Mouse (Mus musculus): ENCODE results near the gene Zc3h10. TPM values are rescaled to one million over a fixed set of nuclear protein-coding genes. Genes with fewer than 3 reads are reported as not detected.
"Not testable (repeated sequence)": the region's sequence is repeated elsewhere in the genome, so short reads cannot be mapped to it uniquely, and the experiment has no call there.

Gene Zc3h10
- polyA plus RNA-seq, 1 experiment from 2014 or later: 13.6 TPM

GRCm38 (mm10) chr10:128565206-128565787 is 17.7 kb upstream of the Zc3h10 start:
- Histone ChIP-seq H3K9ac (ENCODE audit: low read depth, low read length) (peak overlapping the region; percentile 98), H3K27ac (ENCODE audit: low read length) (peak overlapping the region; percentile 91), H3K36me3 (ENCODE audit: control insufficient read depth, insufficient read depth, low read length) (peaks cover 6% of the 10 kb centered on the region; the same call in 1 of the 2 replicates), H3K4me1 (ENCODE audit: control insufficient read depth, insufficient read depth, low read length) (peaks cover 3% of the 10 kb centered on the region; the same call in 1 of the 2 replicates), H3K27me3 (replicated peaks; ENCODE audit: control insufficient read depth, insufficient read depth, low read length) (no peaks in the 10 kb centered on the region), H3K9me3 (ENCODE audit: control insufficient read depth, low read length) (no peaks in the 10 kb centered on the region), H3K4me3 (ENCODE audit: low read length) (peak overlapping the region; percentile 96), H3K4me2 (ENCODE audit: low read depth, low read length) (peak overlapping the region; percentile 67)
- ATAC-seq: peak; percentile 36
- 0% methylated on average over 45 of the region's 46 CpGs for WGBS

GRCm38 (mm10) chr10:128563544-128563943 is 16.0 kb upstream of the Zc3h10 start:
- 83% methylated on average over 6 of the region's 6 CpGs for WGBS
- H3K36me3 ChIP-seq (ENCODE audit: control insufficient read depth, insufficient read depth, low read length): peaks cover 17% of the 10 kb centered on the region; the same call in 1 of the 2 replicates
- no peak overlapping the region for H3K4me3 ChIP-seq (ENCODE audit: low read length)
- H3K27ac ChIP-seq (ENCODE audit: low read length): no peak overlapping the region
- no peaks in the 10 kb centered on the region for H3K9me3 ChIP-seq (ENCODE audit: control insufficient read depth, low read length)
- no peak for ATAC-seq
- no peak overlapping the region; the same call in 1 of the 2 replicates for H3K9ac ChIP-seq (ENCODE audit: low read depth, low read length)
- no peaks in the 10 kb centered on the region for H3K27me3 ChIP-seq (replicated peaks; ENCODE audit: control insufficient read depth, insufficient read depth, low read length)
- H3K4me1 ChIP-seq (ENCODE audit: control insufficient read depth, insufficient read depth, low read length): peaks cover 3% of the 10 kb centered on the region; the same call in 1 of the 2 replicates
- H3K4me2 ChIP-seq (ENCODE audit: low read depth, low read length): no peak overlapping the region

GRCm38 (mm10) chr10:128556963-128557362 is 9.4 kb upstream of the Zc3h10 start:
- H3K36me3 ChIP-seq (ENCODE audit: control insufficient read depth, insufficient read depth, low read length): peaks cover 27% of the 10 kb centered on the region
- H3K27me3 ChIP-seq (replicated peaks; ENCODE audit: control insufficient read depth, insufficient read depth, low read length): no peaks in the 10 kb centered on the region
- H3K9ac ChIP-seq (ENCODE audit: low read depth, low read length): no peak overlapping the region
- H3K4me3 ChIP-seq (ENCODE audit: low read length): no peak overlapping the region
- H3K27ac ChIP-seq (ENCODE audit: low read length): no peak overlapping the region
- 88% methylated on average over 6 of the region's 6 CpGs for WGBS
- H3K4me2 ChIP-seq (ENCODE audit: low read depth, low read length): no peak overlapping the region
- H3K9me3 ChIP-seq (ENCODE audit: control insufficient read depth, low read length): no peaks in the 10 kb centered on the region
- H3K4me1 ChIP-seq (ENCODE audit: control insufficient read depth, insufficient read depth, low read length): no peaks in the 10 kb centered on the region
- no peak for ATAC-seq

GRCm38 (mm10) chr10:128556286-128556685 is 8.7 kb upstream of the Zc3h10 start:
- Histone ChIP-seq H3K9ac (ENCODE audit: low read depth, low read length) (no peak overlapping the region), H3K27me3 (replicated peaks; ENCODE audit: control insufficient read depth, insufficient read depth, low read length) (no peaks in the 10 kb centered on the region), H3K36me3 (ENCODE audit: control insufficient read depth, insufficient read depth, low read length) (peaks cover 23% of the 10 kb centered on the region), H3K27ac (ENCODE audit: low read length) (no peak overlapping the region), H3K4me1 (ENCODE audit: control insufficient read depth, insufficient read depth, low read length) (no peaks in the 10 kb centered on the region), H3K4me3 (ENCODE audit: low read length) (no peak overlapping the region), H3K9me3 (ENCODE audit: control insufficient read depth, low read length) (no peaks in the 10 kb centered on the region), H3K4me2 (ENCODE audit: low read depth, low read length) (no peak overlapping the region)
- no peak for ATAC-seq

GRCm38 (mm10) chr10:128555567-128555966 is 8.0 kb upstream of the Zc3h10 start:
- H3K4me1 ChIP-seq (ENCODE audit: control insufficient read depth, insufficient read depth, low read length); H3K9me3 ChIP-seq (ENCODE audit: control insufficient read depth, low read length); H3K4me3 ChIP-seq (ENCODE audit: low read length); H3K27me3 ChIP-seq (replicated peaks; ENCODE audit: control insufficient read depth, insufficient read depth, low read length); ATAC-seq; H3K9ac ChIP-seq (ENCODE audit: low read depth, low read length); H3K27ac ChIP-seq (ENCODE audit: low read length); H3K4me2 ChIP-seq (ENCODE audit: low read depth, low read length): not testable (repeated sequence)
- H3K36me3 ChIP-seq (ENCODE audit: control insufficient read depth, insufficient read depth, low read length): peaks cover 23% of the 10 kb centered on the region
- WGBS: 91% methylated on average over 1 of the region's 1 CpGs

GRCm38 (mm10) chr10:128550144-128550823 is 2.7 kb upstream of the Zc3h10 start:
- not testable (repeated sequence) for H3K4me1 ChIP-seq (ENCODE audit: control insufficient read depth, insufficient read depth, low read length); H3K4me2 ChIP-seq (ENCODE audit: low read depth, low read length); H3K27me3 ChIP-seq (replicated peaks; ENCODE audit: control insufficient read depth, insufficient read depth, low read length); H3K27ac ChIP-seq (ENCODE audit: low read length); ATAC-seq; H3K4me3 ChIP-seq (ENCODE audit: low read length); H3K9me3 ChIP-seq (ENCODE audit: control insufficient read depth, low read length); H3K36me3 ChIP-seq (ENCODE audit: control insufficient read depth, insufficient read depth, low read length); H3K9ac ChIP-seq (ENCODE audit: low read depth, low read length)
- WGBS: 89% methylated on average over 11 of the region's 11 CpGs

GRCm38 (mm10) chr10:128549682-128550057 is 2.1 kb upstream of the Zc3h10 start:
- not testable (repeated sequence) for H3K27me3 ChIP-seq (replicated peaks; ENCODE audit: control insufficient read depth, insufficient read depth, low read length); H3K4me1 ChIP-seq (ENCODE audit: control insufficient read depth, insufficient read depth, low read length); ATAC-seq; H3K4me3 ChIP-seq (ENCODE audit: low read length); H3K36me3 ChIP-seq (ENCODE audit: control insufficient read depth, insufficient read depth, low read length); H3K4me2 ChIP-seq (ENCODE audit: low read depth, low read length); H3K9me3 ChIP-seq (ENCODE audit: control insufficient read depth, low read length)
- H3K27ac ChIP-seq (ENCODE audit: low read length): peak overlapping the region; percentile 45
- H3K9ac ChIP-seq (ENCODE audit: low read depth, low read length): peak overlapping the region; percentile 37; the same call in 1 of the 2 replicates
- WGBS: 70% methylated on average over 6 of the region's 6 CpGs

GRCm38 (mm10) chr10:128548947-128549681 is 1.5 kb upstream of the Zc3h10 start, which contains the start of gene Rpl41:
Gene Rpl41 (minus strand): TSS chr10:128549305.
- Histone ChIP-seq H3K9ac (ENCODE audit: low read depth, low read length) (peak within 1 kb of the TSS; percentile 84), H3K36me3 (ENCODE audit: control insufficient read depth, insufficient read depth, low read length) (peaks cover 11% of the 10 kb centered on the region), H3K4me3 (ENCODE audit: low read length) (peak within 1 kb of the TSS; percentile 72), H3K4me2 (ENCODE audit: low read depth, low read length) (peak within 1 kb of the TSS; percentile 67), H3K9me3 (ENCODE audit: control insufficient read depth, low read length) (no peaks in the 10 kb centered on the region), H3K27ac (ENCODE audit: low read length) (peak within 1 kb of the TSS; percentile 95), H3K4me1 (ENCODE audit: control insufficient read depth, insufficient read depth, low read length) (0 out of 2 replicates have a peak, but pooled peaks cover 4% of the 10 kb centered on the region), H3K27me3 (replicated peaks; ENCODE audit: control insufficient read depth, insufficient read depth, low read length) (no peaks in the 10 kb centered on the region)
- peak; percentile 87 for ATAC-seq
- under 1% methylated on average over 31 of the region's 31 CpGs for WGBS

- not testable (repeated sequence) for H3K4me1 ChIP-seq (ENCODE audit: control insufficient read depth, insufficient read depth, low read length); H3K9me3 ChIP-seq (ENCODE audit: control insufficient read depth, low read length); ATAC-seq; H3K27me3 ChIP-seq (replicated peaks; ENCODE audit: control insufficient read depth, insufficient read depth, low read length)
- H3K4me2 ChIP-seq (ENCODE audit: low read depth, low read length): peak overlapping the region; percentile 67
- under 1% methylated on average over 27 of the region's 30 CpGs for WGBS
- peak overlapping the region; percentile 72 for H3K4me3 ChIP-seq (ENCODE audit: low read length)
- H3K36me3 ChIP-seq (ENCODE audit: control insufficient read depth, insufficient read depth, low read length): peaks cover 15% of the 10 kb centered on the region
- H3K9ac ChIP-seq (ENCODE audit: low read depth, low read length): peak overlapping the region; percentile 84
- H3K27ac ChIP-seq (ENCODE audit: low read length): peak overlapping the region; percentile 95
Observed at GRCm38 (mm10) chr10:128548051-128548791, 647 bp upstream of the Zc3h10 start.
